Mouse (Mus musculus): ENCODE results near the gene Snx25.

Gene Snx25

DNA sequence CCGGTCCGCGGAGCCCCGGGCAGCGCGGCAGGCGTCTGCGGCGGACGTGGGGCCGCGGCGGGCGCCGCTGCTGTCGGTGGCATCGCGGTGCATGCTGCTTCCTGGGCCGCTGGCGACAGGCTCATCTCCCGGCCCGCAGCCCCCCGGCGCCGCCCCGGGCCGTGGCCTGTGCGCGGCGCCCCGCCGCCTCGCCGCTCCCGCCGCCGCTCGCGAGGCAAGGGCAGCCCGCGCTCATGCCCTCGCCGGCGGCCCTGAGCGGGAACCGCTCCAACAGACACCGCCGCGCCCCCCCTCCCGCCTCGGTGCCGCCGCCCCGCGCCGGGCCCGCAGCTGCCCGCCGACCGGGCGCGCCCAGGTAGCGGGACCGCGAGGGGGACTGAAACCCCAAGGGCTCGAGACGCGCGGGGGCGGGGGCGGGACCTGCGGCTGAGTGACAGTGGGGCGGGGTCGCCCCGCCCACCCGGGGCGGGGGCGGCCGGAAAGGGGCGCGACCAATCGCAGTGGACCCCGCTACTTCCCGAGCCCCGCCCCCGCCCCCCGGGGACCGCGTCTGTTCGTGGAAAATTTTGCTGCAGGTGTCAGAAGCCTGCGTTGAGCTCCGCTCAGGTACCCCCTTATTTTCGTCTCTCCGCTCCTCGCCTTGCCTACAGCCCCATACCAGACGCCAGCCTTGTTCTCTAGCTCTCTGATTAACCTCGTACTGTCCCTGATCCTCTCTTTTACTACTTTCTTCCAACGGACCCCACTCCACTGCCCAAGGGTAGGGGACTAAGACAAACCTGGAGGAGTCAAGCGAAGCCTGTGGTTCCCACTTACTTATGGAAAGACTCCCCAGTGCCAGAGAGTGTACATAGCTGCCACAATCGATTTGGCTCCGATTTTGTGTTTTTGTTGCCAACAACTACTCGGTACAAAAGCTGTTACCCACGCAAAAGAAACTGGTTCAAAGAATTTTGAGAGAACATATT, at the start of gene Snx25:
TSS of gene Snx25 (minus strand) at position 96 of the 968 bp plus-strand sequence.
- peak; percentile 89 for DNase-seq (ENCODE audit: low spot score)

DNA sequence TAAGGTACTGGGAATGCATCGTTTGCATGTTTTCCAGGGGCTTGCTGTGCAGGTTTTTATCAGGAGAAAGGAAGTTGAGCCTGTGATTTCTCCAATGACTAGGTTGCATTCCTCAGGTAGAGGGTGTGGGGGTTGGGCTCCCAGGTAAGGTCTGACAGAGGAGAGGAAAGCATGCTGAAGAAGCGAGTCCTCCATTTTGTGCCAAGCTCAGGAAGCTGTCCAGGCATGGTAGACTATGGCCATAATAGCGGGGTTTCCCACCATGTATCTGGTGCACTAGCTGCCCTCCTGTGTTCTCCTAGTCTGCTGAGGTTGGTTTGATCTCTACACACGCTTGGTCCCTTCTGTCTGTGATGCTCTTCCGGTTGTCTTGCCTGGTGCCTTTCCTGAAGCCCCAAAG, 45.7 kb upstream of the Snx25 start:
- DNase-seq (ENCODE audit: low spot score): no peak

DNA sequence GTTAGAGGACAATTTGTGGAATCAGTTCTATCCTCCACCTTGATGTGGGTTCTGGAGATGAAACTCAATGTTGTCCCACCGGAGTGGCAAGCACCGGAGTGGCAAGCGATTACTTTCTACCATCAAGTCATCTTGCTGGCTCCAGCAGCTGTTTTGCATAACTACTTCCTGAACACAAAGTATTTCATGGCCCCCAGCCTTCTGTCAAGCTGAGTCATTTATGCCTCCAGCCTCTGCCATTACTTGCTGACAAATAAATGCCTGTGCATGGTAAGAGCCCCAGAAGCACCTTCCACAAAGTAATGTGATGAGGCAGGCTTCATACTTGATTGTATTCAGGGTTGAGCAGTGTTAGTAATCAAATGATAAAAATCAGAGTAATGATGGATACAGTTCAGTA, 44.9 kb upstream of the Snx25 start:
- no peak for DNase-seq (ENCODE audit: low spot score)

DNA sequence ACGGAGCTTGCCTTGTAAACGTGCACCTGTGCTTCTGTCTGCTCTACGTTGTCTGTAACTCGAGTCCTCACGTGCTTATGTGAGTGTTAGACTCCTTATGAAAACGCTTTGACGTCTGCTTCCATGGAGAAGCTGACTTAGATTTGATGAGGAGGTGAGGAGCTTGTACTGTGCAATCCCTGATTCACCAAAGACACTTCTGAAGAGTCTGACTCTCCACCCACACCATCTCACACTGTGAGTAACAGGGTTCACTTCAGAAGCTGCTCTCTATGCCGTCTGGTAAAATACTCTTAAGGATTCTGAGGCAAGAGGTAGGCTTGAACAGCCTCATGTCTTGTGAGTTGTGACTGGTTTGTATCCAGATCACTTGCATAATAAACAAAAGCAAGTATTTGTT, 41.1 kb upstream of the Snx25 start:
- no peak for DNase-seq (ENCODE audit: low spot score)

DNA sequence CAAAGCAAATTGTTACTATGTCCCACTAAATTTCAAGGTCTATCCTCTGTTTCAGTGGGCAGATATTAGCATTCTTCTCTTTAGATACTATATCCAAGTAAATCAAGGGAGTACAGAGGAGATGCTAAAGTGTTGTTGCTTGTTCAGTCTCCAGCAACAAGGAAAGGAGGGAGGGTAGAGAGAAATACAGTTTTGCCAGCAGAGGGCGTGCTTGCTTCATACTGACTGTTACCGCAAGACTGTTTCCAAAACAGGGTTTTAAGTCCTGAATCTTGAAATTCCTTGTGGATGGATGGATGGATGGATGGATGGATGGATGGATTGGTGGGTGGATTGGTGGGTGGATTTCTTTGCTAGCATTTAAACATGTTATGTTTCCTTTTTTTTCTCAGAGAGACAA, 33.4 kb upstream of the Snx25 start:
- DNase-seq (ENCODE audit: low spot score): no peak

DNA sequence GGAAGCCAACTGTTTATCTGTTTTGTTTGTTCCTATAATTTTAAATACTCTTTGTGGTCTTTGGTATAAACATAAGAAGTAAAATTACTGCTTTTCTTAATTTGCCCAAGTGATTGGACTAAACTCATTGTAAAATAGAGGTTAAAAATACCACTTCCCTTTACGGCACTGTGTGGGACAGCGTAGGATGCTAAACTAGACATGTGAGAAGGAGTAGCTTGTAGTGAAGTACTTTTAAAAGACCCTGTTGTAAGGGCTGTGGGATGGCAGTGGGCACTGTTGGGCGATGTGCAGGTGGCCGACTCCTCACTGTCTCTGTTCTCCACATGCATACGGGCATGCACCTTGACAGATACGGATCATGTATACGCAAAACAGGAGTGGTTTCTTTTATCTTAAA, 28.2 kb upstream of the Snx25 start:
- no peak for DNase-seq (ENCODE audit: low spot score)

DNA sequence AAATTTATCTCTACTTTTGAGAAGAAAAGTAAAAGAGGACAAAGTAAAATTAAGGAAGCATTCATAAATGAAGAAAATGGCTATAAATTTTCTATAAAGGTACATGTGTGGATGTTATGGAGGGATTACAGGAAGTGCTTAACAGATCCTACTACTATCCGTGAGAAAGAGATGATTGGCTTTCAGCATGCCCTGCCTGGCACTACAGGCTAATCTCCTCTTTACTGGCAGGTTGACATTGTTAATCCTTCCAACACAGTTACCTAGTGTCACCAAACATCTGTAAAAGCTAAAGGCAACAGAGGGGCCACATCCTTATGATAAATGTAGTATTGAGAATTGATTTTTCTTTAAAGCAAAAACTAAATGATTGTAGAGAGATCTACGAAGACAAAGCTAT, 21.7 kb upstream of the Snx25 start:
- no peak for DNase-seq (ENCODE audit: low spot score)

DNA sequence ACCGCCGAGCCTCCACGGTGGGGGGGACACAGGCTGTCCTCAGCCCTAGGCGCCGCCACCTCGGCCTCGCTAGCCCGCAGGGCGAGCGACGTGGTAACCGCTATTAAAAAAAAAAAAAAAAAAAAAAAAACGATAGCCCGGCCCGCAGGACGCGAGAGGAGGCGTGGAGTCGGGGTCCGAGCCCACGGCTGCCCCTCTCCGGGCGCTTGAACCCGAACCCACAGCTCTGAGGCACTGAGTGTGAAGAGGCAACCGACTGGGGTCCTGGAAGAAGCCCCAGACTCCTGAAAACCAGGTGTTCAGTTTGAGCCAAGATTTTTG, 11.9 kb upstream of the Snx25 start:
- no peak for DNase-seq (ENCODE audit: low spot score)

DNA sequence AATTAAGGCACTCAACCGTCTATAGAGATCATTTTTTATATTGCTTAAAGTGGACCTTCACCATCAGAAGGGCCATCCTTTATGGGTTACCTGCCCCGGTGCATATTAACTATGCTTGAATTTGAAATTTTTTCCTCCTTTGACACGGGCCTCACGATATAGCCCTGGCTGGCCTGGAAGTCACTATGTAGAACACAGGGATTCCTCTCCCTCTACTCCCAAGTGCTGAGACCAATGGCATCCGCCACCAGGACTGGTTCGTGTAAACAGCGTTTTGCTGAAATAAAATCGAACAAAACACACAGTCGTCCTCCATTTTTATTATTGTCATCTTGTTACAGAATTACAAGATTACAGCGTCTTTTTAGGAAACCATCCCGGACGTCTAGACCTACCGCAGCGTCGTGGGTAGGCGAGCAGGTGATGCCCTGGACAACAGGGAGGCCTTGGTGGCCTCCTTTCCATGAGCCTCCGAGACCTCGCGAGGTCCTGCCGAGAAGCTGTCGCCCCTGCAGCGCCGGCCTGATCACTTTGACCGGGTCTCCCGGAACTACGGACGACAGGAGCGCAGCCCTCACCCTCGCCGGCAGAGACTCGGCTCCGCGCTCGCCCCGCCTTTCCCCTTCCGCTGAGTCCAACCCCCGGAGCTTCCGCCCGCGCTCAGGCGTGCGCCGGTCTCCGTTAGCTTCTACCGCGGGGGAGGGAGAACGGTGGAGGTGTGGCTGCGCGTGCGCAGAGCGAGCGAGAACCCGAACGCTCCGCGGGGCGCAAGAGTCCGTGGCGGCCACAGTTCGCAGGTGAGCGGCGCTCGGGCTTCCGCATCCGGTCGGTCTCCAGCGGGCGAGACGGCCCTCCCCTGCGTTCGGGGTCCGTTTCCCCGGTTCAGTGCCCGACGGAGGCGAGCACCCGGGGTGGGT, 11.3 kb upstream of the Snx25 start:
- DNase-seq (ENCODE audit: low spot score): peak; percentile 96

DNA sequence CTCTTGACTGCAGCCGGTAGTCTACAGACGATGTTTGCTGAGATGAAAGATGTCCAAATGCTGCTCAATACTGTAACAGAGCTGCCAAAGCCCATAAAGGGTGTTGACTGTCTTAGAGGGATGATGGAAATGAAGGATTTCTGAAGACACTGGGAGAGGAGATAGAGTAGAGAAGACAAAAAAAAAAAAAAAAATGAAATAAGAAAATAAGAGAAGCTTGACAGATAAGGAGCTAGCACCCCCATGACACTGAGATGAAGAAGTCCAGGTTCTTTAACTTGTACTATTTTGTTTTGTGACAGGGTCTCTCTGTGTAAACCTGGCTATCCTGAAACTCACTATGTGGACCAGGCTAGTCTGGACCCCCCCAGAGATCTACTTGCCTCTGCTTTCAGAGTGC, 1.1 kb upstream of the Snx25 start:
- DNase-seq (ENCODE audit: low spot score): no peak

DNA sequence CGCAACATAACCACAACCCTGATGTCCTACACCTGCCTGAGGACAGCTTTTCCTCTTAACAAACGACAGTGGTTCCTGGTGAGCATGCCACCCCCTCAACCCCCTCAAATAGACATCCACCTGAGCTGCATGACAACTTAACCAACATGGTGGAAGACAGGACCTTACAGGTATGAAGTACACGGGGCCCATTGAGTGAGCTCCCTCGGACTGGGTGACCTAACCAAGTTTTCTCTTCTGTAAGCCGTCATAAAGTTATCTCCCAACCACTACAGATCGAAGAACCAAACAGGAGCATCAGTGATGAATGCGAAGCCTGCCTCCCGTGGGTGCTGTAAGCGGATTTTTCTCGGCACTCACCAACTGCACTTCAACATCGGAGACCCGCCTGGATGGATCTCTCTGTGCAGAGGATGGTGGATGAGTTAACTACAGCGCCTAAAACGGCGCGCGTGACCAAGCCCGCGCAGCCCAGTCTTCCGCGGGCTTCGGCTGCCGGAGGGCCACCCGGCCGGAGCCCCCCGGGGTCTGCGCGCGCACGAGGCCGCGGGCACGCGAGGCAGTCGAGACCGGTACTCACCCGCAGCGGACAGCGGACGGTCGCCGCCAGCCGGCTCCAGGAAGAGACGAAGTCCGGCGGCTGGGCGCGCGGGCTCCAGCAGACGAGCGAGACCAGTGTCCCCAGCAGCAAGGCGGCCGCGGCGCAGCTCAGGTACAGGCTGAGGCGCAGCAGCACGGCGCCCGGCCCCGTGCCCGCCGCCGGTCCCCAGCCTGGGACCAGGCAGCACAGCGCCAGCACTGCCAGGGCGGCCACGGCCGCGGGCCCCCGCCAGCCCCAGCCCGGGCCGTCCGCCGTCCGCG, 527 bp downstream of the Snx25 start, which contains the start of gene Cfap97:
TSS of gene Cfap97 (plus strand) at position 570 of the 861 bp plus-strand sequence.
- peak; percentile 73 for DNase-seq (ENCODE audit: low spot score)

DNA sequence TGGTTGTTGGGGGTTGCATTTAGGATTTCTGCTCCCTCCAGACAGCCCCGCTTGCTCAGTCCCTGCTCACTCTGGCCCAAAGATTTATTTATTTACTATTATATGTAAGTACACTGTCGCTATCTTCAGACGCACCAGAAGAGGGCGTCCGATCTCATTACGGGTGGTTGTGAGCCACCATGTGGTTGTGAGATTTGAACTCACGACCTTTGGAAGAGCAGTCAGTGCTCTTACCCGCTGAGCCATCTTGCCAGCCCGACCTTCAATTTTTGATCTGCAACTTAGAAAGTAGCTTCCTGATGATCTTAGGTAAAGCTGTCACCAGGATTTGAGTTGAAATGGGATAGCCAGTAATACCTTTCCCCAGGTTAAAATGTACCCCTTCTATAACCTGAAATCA, 2.2 kb downstream of the Snx25 start:
- no peak for DNase-seq (ENCODE audit: low spot score)

DNA sequence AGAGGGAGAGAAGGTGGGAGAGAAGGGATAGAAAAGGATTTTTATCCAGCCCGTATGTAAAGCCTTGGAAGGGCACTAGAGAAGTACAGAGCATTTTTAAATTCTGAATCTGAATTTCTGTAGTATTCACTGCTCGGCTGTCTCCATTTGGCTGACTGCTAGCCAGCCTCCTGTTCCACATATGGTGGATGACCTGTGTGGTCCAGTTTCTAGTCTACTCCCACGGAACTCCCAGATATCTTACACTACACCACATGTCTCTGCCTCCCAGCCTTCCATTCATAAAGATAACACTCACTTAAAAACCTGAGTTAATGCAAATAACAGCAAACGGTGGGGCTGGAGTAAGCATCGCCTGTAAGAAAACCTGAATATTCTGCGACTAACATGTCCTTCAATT, 2.7 kb downstream of the Snx25 start:
- DNase-seq (ENCODE audit: low spot score): no peak

DNA sequence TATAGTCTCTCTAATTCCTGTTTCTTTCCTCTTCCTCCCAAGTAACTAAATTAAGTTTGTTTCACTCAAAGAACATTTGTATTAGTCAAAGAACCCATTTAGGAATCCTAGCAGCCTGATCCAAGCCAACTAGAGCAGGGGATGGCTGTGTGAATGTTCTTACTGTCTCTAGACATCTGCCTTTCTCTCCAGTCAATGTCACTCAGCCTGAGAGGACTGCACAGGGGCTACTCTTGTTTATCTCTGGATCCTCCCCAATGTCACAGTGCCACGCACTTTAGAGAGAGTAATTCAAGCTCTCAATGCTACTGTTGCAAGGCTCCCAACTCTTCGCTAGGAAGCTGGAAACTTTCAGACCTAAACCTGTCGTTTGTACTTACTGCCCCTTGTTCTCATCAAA, 5.8 kb downstream of the Snx25 start:
- no peak for DNase-seq (ENCODE audit: low spot score)

DNA sequence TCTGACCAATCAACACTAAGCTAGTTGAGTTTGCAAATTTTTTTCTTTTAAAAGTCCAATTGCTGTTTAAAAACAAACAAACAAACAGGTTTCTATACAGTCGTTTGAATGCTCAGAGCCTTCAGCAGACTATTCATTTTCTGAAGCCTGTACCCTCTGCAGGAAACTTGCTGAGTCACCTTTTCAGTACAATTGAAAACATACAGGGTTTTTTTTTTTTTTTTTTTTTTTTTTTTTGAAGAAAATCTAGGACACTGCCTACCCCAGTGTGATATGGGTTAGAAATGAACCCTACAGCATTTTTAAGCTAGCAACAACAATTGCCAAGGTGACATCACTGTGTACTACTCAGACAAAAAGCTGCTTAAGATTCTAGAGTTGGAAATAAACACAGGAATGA, 8.0 kb downstream of the Snx25 start:
- DNase-seq (ENCODE audit: low spot score): no peak

DNA sequence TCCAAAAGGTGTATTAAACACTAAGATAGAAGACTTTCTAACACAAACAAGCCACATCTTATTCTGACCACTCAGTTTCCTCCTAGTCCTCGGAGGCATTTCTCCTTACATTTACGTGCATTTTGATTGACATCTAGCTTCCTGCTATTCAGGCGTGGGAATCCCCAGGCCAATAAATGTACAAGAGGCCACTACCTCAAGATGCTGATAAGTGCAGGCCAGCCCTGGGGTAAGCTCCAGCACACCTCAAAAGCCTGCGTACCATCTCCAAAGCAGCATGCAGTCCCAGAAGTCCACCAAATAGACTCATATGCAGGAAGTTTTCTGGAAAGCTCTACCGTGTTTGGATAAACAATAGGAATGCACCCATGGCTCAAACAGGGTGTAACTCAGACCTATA, 8.5 kb downstream of the Snx25 start:
- no peak for DNase-seq (ENCODE audit: low spot score)

DNA sequence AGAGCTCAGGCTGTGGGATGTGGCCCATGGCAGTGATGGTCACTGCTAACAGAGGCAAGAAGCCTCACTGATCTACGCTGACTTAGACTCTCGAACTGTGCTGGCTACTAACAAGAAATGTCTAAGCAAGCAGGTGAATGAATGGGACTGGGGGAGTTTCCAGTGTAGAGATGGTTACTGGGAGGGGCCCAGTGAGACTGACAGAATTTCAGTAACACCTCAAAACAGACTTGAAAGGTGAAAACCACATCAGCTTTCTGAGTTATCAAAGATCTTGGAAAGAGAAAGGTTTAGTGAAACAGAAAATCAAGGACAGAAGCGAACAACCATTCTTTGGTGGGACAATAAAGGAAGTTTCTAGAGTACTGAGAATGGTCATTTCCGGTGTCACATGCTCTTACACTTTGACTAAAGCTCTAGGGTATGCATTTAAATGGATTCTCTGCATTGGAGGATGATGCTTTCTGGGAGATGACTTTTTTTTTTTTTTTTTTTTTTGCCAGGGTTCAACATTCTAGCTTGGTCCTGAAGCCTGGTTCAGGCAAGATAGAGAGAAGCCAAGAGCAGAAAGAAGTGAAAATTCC, 9.4 kb downstream of the Snx25 start:
- DNase-seq (ENCODE audit: low spot score): no peak

DNA sequence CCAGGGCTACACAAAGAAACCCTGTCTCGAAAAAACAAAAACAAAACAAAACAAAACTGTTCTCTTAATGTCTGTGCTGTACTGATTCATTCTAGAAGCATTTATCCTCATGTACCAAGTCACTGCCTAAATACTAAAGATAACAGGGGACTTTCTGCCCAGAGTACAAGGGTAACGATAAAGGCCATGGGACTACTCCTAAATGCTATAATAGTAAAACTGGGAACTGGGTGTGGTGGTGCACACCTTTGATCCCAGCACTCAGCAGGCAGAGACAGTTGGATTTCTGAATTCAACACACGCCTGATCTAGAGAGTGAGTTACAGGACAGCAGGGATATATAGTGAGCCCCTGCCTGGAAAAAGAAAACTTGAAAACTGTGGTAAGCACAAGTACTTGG, 10.3 kb downstream of the Snx25 start:
- no peak for DNase-seq (ENCODE audit: low spot score)

DNA sequence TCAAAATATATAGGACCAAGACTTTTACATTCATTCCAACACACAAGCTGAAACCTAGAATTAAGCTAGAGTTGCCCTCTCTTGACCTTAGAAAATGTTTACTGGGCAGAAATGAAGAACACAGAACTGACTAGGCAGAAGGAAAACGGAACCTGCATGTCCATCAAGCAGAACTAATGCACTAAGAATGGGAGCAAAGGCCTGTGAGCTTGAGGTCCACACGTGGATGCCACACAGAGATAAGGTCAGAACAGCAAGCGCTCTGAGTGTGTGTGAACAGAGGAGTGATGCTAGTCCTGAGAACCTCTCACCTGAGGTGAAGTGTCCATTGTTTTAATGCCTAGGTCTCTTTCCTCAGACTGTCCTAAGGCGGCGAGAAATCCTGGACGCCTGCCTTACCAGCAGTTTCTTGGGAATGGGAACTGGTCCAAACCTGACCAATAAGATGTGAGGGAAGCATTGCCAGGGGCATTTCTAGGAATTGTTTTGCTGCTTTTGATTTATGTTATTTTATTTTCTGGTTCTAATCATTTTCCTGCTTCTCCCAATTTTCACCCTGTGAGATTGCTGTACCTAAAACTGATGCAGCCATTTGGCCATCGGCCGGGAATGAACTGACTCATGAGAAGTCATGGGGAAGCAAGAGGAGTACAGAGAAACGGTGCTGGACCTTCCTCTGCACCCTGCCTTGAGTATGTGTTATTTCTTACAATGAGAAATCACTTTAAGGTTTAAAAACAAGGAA, 11.4 kb downstream of the Snx25 start:
- no peak for DNase-seq (ENCODE audit: low spot score)

DNA sequence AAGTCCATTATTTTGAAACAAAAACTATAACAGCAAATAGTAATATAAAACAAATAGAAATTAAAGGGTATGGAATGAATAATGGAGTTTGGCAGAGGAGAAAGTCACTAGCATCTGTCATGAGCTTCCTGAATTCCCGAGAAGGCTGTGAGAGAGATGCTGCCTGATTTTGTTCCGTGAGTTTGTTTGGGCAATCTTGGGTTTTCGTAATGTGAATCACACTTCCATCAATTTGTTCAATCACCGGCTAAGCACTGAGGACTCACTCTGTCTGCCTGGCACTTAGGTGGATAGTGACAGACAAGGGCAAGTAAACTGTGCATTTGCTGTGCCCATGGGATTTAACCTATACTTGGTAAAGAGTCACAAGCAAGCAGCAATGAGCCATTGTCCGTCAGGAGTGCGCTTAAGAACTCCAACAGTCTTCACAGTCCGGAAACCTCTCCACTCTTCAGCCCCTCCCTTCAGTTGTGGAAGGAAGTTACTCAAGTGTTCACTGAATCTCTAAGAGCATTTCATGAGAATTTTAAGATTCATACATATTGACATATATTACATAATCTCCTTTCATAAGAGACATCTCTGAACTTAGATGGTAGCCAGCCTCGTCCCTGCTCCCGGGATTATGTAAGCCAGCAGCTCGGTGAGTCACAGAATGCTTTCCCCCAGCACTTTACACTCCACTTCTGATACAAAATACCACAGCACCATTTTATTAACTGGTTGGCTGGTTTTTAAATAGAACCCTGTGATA, 13.9 kb downstream of the Snx25 start:
- DNase-seq (ENCODE audit: low spot score): no peak

Data from testis, postnatal 14 days (tissue).